Mouse (Mus musculus) heart, adult 18-20 months (tissue): ENCODE measurements at regions not wholly inside any gene's neighbourhood (a gene's known extent, or its start where the extent isn't known, plus 50 kb on each side); places are given as distances from the start of the nearest gene placed in this dataset.
A peak's percentile ranks its signal among the peaks of the same experiment; 100 is the strongest.

ENCODE experiments used
- DNase-seq, 2 experiments: peaks; one replicate each; pipeline ENCODE4 v3.0.0; 2021 to 2022; ENCODE audit warnings: mixed read lengths in 1 of 2

DNA sequence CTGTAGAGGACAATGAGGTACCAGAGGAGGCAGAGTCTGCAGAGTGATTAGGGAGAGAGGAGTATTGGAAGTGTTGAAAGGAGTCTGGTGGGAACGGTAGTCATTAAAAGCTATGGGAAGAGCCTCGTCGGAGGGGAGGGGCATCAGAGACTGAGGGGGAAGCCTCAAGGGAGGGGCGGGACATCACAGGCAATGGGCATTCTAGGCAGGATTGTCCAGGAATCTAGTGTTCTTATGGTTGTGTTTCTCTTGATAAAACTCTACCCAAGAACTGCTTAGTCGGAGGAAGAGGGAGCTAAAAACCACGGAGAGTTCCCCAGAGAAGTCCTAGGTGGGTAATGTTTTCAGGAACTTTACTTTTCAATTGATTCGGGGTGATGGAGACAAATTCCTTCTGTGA is 90.2 kb downstream of the Sec23ip start:
- DNase-seq, result no peak

DNA sequence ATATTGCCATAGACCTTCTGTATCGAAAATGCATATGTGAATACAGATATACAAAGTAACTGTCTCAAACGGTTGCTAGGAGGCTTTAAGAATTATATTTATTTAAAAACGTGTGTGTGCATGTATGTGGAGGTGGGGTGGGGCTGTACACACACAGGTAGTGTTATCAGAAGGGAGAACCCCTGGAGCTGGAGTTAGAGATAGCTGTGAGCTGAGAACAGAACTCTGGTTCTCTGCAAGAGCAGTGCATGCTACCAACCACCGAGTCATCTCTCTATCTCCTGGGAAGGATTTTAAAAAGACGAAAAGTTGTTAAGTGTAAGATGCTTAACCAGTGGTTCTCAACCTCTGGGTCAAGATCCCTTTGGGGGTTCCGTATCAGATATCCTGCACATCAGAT is 91.7 kb downstream of the Sec23ip start:
- no peak for DNase-seq

DNA sequence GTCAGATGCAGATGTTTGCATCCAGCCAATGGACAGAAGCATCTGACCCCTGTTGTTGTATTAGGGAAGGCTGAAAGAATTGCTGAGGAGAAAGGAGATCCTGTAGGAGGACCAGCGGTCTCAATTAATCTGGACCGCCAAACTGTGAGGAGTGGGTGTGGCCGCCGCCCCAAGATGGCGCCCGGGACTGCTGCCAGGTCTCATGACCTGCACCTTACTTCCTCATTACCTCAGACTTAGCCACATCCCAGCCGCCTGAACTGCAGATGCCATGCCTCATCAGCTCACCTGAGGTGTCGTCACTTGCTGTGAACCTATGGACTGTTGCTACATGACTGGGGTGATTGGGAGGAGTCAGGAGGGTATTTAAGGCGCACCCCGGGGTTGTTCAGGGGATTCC is 97.8 kb downstream of the Sec23ip start:
- no peak for DNase-seq

DNA sequence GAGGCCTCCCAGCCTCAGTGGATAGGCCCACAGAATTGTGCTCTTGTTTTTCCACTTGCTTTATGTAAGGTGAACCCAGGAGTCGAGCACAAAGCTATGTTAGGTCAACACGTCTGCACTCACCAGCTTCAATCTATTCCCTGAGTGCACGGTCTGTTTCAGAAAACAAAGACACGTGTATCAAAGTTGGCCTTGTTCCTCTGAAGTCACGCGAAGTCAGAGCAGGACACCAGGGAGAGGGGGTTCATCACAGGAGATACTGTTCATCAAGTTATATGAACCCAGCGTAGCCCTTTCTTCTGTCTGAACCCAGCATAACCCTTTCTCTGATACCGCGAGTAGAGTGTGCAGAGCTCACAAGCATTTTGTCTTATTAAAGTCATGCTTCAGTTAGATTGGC is 98.8 kb downstream of the Sec23ip start:
- no peak for DNase-seq

DNA sequence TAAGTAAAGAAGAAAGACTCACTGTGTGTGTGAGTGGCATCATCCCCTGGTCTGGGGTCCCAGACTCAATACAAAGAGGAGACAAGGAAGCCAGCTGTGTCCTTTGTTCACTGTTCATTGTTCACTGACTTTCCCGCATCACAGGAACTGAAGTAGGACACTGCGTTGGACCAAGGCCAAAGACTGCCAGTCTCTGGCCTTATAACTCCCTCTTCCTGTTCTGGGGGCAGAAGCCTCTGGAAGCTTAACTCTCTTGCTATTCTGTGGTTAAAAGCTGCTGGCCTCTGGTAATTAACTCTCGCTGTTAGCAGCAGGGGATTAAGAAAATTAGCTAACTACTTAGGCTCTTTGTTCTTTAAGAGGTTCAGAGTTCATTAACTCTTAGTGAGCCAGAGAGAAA is 104.5 kb downstream of the Sec23ip start:
- DNase-seq, result no peak

DNA sequence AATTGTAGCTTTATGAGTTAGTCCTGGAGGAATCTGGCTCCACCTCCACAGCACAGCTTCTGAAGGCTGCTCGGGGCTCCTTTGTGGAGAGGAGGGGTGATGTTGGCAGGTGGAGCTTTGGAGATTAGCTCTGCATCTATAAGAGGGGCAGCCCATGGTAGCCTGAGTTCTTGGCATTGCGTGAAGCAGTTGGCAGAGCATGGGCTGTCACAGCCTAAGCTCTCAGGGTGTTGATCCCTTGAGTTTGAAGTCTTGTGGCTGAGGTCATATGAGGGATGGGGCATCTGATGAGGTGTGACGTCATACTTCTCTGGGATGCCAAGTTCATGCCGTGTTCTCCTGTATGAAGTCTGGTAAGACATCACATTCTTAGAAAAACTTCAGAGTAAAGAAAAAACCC is 109.5 kb downstream of the Sec23ip start:
- DNase-seq, result no peak

DNA sequence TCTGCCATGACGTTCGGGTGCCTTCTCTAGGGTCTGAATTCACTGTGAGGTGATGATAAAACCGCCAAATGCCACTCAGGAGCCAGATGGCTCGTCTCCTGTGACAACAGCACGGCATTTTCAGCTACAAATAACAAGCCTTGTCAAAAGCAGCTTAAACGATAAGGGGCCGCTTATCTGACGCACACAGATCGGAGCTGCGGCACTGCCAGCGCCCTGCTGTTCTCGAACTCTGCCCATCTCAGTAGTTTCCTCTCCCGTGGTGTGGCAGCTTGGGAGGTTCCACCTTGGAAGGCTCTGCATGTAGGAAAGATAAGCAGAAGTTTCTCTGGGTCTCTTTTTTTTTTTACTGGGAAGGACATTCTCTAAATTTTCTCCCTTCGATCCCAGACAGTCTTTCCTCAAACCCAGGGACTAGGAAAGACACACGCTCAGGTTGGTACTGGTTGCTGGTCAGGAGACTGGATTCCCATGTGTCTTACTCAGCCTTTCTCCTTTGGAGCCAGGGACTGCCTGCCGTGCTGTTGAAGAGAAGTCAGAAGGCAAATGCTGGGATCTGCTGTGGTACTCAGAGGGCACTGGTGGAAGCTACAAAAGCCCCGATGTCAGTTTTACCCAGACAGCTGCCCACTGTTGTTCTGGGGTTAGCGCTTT is 110.1 kb downstream of the Sec23ip start:
- no peak for DNase-seq

DNA sequence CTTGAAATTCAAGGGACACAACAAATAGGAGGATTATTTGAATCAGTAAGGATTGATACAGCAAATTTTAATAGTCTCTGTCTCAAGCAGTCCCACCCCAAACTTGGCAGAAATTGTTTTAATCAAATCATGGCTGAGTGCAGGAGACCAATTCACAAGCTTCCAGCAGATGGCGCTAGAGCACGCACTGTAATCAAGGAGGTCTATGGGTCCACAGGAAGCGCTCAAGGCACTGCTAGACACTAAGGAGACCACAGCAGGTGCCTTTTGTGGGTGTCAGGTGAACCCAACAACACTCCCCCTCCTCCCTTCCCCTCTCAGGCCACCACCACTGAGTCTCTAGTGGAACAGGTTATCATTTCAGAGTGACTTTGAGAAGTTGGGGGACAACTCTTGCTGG is 115.4 kb downstream of the Sec23ip start:
- peak; percentile 28 to 69 for DNase-seq

DNA sequence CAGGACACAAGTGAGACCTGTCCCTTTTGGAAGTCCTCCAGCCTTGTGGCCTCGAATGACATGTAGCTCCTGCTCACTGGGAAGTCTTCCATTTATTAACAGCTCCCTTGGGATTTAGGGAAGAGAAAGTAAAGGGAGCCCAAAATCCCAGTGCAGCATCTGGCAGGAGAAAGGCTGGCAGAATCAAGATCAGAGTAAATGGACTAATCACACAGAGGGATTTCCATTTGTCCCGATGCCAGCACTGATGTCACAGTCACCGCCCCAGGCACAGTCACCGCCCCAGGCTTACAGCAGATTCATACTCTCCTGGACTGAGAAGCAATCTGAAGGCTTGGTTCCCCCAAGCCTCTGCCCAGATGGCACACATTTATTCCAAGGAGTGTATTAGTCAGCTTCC is 116.0 kb downstream of the Sec23ip start:
- peak; percentile 13 to 22 for DNase-seq

DNA sequence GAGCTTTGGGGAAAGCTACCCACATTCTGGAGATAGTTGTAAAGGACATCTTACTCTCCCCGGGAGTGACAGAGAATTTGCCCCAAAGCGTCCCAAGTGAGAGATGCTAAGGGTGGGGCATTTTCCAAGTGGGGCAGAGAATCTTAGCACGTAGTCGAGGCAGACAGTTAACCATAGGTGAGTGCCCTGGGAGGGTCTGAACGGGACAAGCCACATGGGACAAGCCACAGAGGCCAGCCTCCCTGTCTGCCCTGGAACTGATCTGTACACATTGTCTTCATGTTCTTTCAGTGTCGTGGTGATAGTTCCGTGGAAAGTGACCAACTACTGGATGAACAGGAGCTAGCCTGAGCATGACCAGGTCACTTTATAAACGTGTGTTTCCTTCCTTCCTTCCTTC is 116.6 kb downstream of the Sec23ip start:
- DNase-seq, result no peak

DNA sequence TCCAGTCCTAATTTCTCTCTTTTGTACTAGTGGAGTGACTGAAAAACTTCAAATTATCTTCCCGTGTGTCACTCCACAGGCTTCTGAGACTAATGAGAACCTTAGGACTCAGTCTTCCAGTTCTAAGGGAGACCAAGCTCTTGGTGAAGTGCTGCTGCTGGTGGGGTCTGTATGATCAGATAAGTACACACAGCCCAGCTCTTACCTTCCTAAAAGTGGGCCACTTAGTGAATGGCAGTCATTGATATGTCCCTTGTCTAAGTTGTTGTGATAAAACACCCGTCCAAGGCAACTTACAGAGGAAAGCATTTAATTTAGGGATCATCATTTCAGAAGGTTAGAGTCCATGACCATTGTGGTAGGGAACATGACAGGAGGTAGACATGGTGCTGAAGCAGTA is 124.1 kb downstream of the Sec23ip start:
- DNase-seq, result no peak

DNA sequence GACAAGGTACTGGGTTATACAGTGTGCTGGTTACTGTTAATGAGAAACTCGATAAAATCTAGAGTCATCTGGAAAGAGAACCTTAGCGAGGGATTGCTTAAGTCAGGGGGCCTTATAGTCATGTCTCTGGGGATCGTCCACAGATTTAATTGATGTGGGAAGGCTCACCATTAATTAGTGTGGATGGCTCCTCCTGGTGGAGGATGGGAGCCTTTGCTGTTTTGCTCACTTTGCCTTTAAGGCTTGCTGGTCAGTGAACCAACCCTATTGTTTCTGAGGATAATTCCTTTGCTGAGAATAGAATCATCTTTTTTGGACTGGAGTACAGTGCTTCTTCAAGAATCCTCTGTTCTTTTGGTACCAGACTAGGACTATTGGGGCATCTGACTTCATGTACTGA is 139.3 kb downstream of the Sec23ip start:
- no peak for DNase-seq

DNA sequence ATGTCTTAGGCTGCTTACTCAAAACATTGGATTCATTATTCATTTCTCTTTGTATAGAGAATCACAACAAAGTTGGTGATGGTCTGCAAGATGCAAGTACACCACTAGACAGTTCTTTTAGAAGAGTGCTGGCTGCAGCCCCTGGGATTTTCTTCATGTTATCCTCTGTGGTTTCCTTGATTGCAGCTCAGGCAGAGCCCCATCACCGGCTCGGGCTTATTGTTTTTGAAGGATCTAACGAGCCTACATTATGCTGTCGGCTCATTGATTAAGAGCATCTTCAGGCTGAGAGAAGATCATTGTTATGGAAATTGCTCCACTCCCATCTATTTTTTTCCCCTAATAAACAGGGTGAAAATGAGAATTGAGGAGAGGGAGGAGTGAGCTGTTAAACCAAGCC is 140.8 kb downstream of the Sec23ip start:
- no peak for DNase-seq

DNA sequence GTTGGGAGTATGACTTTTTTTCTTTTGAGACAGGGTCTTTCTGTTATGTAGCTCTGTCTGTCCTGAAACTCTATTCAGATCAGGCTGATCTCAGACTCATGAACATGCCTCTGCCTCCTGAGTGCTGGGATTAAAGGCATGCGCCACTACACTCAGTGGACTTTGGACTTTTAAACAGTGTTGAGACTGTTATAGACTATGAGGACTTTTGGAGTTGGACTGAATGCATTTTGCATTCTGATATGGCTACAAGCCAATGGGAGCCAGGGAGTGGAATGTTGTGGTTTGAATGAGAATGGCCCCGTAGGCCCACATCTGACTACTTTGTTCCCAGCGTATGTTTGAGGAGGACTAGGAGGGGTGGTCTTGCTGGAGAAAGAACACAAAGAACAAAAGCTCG is 165.4 kb downstream of the Sec23ip start:
- no peak for DNase-seq

DNA sequence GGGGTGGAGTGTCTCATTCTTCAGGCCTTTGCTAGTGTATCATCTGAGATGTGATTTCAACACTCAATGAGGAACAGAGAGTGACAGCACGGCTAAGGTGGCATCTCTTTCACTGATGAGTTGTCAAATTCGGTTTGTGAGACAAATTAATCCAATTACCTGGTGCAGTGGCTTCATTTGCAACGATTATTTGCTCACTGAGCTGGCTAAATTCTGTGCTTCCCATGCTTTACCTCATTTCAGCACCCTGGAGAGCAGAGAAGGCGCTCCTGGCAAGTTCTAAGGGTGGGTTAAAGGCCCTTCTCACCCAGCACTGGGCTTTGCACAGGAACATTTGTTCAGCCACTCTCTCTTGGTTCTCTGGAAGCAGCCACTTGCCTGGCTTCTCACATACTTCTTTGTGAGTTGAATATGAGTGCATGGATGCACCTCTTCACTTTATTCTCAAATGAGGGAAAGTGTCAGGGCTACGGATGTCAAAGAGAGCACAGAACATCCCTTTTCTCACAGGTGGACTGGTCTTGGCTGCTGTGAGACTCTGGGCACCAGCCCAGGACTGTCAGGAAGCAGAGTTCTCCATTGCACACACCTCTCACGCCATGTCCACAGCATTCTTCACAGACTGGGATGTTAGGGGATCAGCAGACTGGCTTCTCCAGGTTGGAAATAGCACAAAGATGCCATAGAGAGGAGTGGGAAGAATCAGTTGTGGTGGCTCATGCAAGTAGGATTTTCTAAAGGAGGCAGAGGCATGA is 193.4 kb downstream of the Sec23ip start:
- no peak for DNase-seq

DNA sequence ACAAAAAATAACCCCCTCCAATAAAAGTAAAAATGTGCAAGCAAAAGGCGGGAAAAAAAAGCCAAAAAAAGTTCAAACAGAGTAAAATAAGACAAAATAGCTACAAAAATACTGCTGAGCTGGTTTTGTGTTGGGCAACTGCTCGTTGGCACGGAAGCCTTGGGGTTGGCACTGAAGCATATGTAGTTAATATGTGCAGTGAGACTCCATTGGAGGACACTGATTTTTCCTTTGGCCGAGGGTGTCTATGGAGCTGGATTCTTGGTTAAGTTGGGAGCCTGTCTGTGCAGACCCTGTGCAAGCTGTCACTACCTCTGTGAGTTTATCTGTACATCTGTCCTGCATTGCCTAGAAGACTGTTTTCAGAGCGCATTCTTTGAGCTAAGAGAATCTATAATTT is 215.8 kb downstream of the Sec23ip start:
- DNase-seq, result no peak

DNA sequence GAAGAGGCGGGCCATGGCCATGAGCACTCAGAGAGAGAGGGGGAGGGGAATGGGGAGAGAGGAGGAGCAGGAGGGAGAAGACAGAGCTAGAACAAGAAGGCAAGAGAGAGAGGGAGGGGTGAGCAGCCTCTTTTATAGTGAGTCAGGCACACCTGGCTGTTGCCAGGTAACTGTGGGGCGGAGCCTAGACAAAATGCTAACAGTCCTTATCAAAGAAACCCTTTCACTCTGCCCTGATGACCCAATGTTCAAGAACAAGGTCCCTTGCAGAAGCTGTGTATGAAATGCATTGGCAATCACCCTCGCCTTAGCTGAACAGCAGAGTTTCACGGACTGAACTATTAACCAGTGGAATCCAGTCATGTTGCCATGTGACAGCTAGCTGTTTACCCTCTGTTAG is 235.2 kb downstream of the Sec23ip start:
- DNase-seq, result no peak

DNA sequence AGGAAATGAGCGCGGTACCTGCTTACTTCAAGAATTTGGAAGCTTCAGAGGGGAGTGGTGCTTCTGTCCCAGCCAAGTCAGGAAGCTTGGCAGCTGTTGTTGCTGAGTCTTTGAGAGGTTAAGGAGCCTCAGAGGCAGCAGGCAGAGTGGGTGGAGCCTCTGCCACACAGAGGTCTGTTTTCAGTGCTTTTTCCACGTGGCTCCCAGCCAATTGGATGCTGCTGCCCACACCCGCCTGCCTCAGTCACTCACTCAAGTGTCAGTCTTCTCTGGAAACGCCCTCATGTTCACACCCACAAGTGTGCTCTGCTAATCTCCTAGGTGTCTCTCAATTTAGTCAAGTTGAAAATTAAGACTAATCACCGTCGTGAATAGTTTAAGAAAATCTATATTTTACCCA is 236.1 kb downstream of the Sec23ip start:
- no peak for DNase-seq

DNA sequence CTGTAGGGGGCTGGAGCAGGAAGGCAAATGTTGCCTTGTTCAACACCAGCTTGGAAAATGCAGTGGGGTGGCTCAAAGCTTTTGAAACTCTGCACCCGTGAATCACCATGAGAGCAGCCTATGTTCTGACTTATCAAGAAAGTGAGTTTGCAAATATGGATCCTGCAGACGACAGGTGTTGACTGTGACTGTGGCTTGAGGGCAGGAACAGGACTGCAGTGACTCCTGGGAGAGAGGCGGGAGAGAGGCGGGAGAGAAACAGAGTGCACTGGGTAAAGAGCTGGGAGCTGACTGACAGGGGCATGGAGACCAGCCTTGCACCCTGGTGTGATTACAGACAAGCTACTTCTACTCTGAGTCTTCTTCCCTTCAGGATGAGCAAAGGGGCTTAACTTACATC is 254.0 kb downstream of the Sec23ip start:
- no peak for DNase-seq

DNA sequence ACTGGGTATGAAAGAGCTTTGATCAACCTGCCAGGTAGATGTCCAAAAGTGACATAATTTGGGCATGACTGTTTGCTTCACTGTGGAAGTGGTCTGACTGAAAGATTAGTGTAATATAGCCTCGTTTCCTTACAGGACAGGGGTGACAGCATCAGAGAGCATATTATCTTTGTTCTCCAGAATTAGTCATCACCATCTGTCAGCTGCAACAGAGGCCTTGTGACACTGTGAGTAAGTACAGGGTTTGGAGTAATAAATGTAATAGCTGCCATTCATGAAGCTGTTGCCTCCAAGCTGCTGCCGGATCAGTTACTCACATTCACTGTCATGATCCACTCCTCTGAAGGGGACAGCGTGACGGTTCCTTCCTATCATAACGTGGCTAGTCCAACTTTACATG is 254.4 kb upstream of the Plpp4 start:
- DNase-seq, result no peak

DNA sequence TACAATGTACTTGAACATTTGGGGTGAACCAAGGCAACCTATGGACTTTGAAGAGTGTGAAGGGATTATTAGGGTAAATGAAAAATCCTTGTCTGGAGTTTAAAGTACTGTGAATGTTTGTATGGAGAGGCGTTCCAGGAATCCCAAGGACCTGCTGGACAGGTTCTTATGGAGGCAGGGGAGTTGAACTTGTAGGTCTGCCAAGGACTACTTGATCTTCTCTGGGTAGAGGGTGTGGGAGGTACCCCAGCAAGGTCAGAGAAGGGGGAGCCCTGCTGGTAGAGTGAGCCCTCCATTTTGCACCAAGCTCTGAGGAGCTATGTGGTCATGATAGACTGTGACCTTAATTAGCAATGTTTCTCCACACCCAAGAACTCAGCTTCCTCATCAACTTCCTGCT is 253.7 kb upstream of the Plpp4 start:
- DNase-seq, result no peak

DNA sequence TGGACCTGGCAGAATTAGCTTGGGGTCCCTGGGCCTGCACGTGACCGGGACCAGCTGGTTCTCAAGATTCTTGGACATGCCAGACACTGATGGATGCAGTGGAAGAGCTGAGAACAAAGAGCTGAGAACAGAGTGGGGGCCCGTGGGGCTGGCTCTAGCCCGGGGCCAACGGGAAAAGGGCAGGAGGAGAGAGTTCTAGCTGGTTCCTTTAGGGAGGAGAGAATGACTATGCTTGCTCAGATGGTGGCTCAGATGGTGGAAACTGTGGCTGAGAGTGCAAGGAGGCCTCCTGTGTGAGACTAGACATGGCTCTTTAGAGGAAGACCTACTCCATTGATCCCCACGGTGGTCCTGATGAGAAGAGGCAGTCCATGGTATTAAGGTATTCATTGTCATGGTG is 240.5 kb upstream of the Plpp4 start:
- DNase-seq, result no peak

DNA sequence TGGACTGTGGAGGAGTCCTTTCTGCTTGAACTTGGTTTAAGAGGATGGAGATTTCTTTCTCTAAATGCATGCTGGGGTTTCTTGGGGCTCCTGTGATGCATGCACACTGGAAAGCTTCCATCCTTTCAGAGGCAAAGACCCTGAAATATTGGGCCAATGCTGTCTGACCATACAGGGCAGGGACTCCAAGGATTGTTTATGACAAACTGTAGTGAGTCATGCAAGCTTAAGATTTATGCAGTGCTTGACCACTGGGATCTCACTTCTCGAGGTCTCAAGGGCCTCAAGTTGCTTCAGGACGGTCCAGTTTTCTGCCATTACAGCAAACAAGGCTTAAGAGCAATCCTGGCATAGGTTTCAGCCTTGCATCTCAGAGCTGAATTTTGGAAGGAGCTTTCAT is 229.7 kb upstream of the Plpp4 start:
- DNase-seq, result no peak

DNA sequence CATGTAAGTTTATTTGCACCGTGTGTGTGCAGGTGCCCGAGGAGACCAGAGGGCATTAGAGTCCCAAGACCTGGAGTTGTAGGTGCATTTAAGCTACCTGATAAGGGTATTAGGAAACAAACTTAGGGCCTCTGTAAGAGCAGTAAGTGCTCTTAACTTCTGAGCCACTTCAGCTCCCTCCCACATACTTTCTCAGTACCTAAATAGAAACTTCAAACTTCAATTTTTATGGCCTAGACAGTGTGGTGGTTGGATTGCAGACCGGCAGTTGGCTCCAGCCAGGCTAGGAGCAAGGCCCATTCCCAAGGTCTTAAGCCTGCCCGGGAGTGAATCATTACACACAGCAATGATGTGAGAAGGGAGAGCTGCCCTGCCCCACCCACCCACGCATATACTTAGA is 208.8 kb upstream of the Plpp4 start:
- DNase-seq, result no peak

DNA sequence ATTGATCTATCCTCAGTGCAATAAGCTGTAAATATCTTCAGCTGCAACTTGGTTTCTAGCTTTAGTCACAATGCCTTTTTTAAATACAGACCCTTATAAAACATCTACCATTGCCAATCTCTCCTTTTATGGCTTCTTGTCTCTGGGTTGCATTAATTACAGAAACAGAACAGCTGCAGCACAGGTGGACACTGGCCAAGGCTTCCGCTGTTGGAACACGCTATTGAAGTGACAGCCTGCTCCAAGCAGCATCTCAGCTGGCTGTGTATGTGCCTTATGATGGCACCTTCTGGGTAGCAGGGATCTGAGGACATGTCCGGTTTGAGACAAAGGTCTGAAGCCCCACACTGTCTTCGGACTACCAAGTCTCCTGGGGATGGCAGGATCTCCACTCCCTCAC is 207.1 kb upstream of the Plpp4 start:
- no peak for DNase-seq
